Mouse (Mus musculus): ENCODE data around the gene Prkn. TPM values are rescaled to one million over a fixed set of nuclear protein-coding genes. Genes with fewer than 3 reads are reported as not detected.

Prkn gene
- polyA plus RNA-seq, 1 experiment from 2014 or later: 1.00 TPM

GRCm38 (mm10) chr17:11245040-11245439 is 404.9 kb downstream of the Prkn start:
- H3K36me3 ChIP-seq (replicated peaks; ENCODE audit: insufficient read depth, low read length): no peaks in the 10 kb centered on the region
- H3K4me1 ChIP-seq (ENCODE audit: insufficient read depth): no peaks in the 10 kb centered on the region
- H3K4me3 ChIP-seq (ENCODE audit: low read depth, low read length): no peak overlapping the region
- H3K9me3 ChIP-seq (ENCODE audit: low read length): no peaks in the 10 kb centered on the region
- WGBS (ENCODE audit: insufficient replicate concordance): 77% methylated on average over 9 of the region's 9 CpGs
- no peak overlapping the region for H3K9ac ChIP-seq (replicated peaks)
- no peak for ATAC-seq
- no peaks in the 10 kb centered on the region for H3K27me3 ChIP-seq (ENCODE audit: insufficient read depth, low read length)
- no peak for DNase-seq
- H3K27ac ChIP-seq (ENCODE audit: low read depth): no peak overlapping the region
- no peak overlapping the region for H3K4me2 ChIP-seq (ENCODE audit: low read depth, low read length)
- no peak for TF ChIP-seq EP300 (IDR thresholded peaks at IDR 0.05; ENCODE audit: low read depth)
- TF ChIP-seq CTCF (IDR thresholded peaks at IDR 0.05; ENCODE audit: low read depth): no peak

GRCm38 (mm10) chr17:11249216-11249615 is 409.0 kb downstream of the Prkn start:
- Histone ChIP-seq H3K9me3 (ENCODE audit: low read length) (no peaks in the 10 kb centered on the region), H3K4me1 (ENCODE audit: insufficient read depth) (no peaks in the 10 kb centered on the region), H3K4me2 (ENCODE audit: low read depth, low read length) (no peak overlapping the region), H3K36me3 (replicated peaks; ENCODE audit: insufficient read depth, low read length) (no peaks in the 10 kb centered on the region), H3K4me3 (ENCODE audit: low read depth, low read length) (no peak overlapping the region), H3K27me3 (ENCODE audit: insufficient read depth, low read length) (no peaks in the 10 kb centered on the region), H3K27ac (ENCODE audit: low read depth) (no peak overlapping the region), H3K9ac (replicated peaks) (no peak overlapping the region)
- no peak for DNase-seq
- WGBS (ENCODE audit: insufficient replicate concordance): 70% methylated on average over 6 of the region's 6 CpGs
- TF ChIP-seq CTCF (IDR thresholded peaks at IDR 0.05; ENCODE audit: low read depth): no peak
- no peak for TF ChIP-seq EP300 (IDR thresholded peaks at IDR 0.05; ENCODE audit: low read depth)
- no peak for ATAC-seq

- Histone ChIP-seq H3K36me3 (replicated peaks; ENCODE audit: insufficient read depth, low read length) (no peaks in the 10 kb centered on the region), H3K27ac (ENCODE audit: low read depth) (no peak overlapping the region), H3K4me3 (ENCODE audit: low read depth, low read length) (no peak overlapping the region), H3K9me3 (ENCODE audit: low read length) (no peaks in the 10 kb centered on the region), H3K4me2 (ENCODE audit: low read depth, low read length) (no peak overlapping the region), H3K27me3 (ENCODE audit: insufficient read depth, low read length) (no peaks in the 10 kb centered on the region), H3K9ac (replicated peaks) (no peak overlapping the region), H3K4me1 (ENCODE audit: insufficient read depth) (no peaks in the 10 kb centered on the region)
- no peak for TF ChIP-seq CTCF (IDR thresholded peaks at IDR 0.05; ENCODE audit: low read depth)
- TF ChIP-seq EP300 (IDR thresholded peaks at IDR 0.05; ENCODE audit: low read depth): no peak
- ATAC-seq (no peak), DNase-seq (no peak)
- 83% methylated on average over 8 of the region's 8 CpGs for WGBS (ENCODE audit: insufficient replicate concordance)
Observed at GRCm38 (mm10) chr17:11260663-11261062, 420.5 kb downstream of the Prkn start.

GRCm38 (mm10) chr17:11261679-11262078 is 421.5 kb downstream of the Prkn start:
- no peaks in the 10 kb centered on the region for H3K27me3 ChIP-seq (ENCODE audit: insufficient read depth, low read length)
- no peak for ATAC-seq

GRCm38 (mm10) chr17:11267951-11268350 is 427.8 kb downstream of the Prkn start:
- H3K27ac ChIP-seq (ENCODE audit: low read depth): no peak overlapping the region
- H3K9ac ChIP-seq (replicated peaks): no peak overlapping the region
- 75% methylated on average over 4 of the region's 4 CpGs for WGBS (ENCODE audit: insufficient replicate concordance)
- H3K36me3 ChIP-seq (replicated peaks; ENCODE audit: insufficient read depth, low read length): no peaks in the 10 kb centered on the region
- H3K4me2 ChIP-seq (ENCODE audit: low read depth, low read length): no peak overlapping the region
- no peaks in the 10 kb centered on the region for H3K4me1 ChIP-seq (ENCODE audit: insufficient read depth)
- no peak for ATAC-seq
- TF ChIP-seq CTCF (IDR thresholded peaks at IDR 0.05; ENCODE audit: low read depth) (no peak), EP300 (IDR thresholded peaks at IDR 0.05; ENCODE audit: low read depth) (no peak)
- H3K4me3 ChIP-seq (ENCODE audit: low read depth, low read length): no peak overlapping the region
- no peak for DNase-seq
- no peaks in the 10 kb centered on the region for H3K9me3 ChIP-seq (ENCODE audit: low read length)
- H3K27me3 ChIP-seq (ENCODE audit: insufficient read depth, low read length): no peaks in the 10 kb centered on the region

More at GRCm38 (mm10) chr17:11261679-11262078, 421.5 kb downstream of the Prkn start:
- no peak overlapping the region for H3K4me3 ChIP-seq (ENCODE audit: low read depth, low read length)
- 76% methylated on average over 5 of the region's 5 CpGs for WGBS (ENCODE audit: insufficient replicate concordance)
- H3K9me3 ChIP-seq (ENCODE audit: low read length): no peaks in the 10 kb centered on the region
- no peak overlapping the region for H3K4me2 ChIP-seq (ENCODE audit: low read depth, low read length)
- no peak overlapping the region for H3K9ac ChIP-seq (replicated peaks)
- no peak overlapping the region for H3K27ac ChIP-seq (ENCODE audit: low read depth)
- no peak for TF ChIP-seq EP300 (IDR thresholded peaks at IDR 0.05; ENCODE audit: low read depth)
- TF ChIP-seq CTCF (IDR thresholded peaks at IDR 0.05; ENCODE audit: low read depth): no peak
- DNase-seq: no peak
- H3K36me3 ChIP-seq (replicated peaks; ENCODE audit: insufficient read depth, low read length): no peaks in the 10 kb centered on the region
- no peaks in the 10 kb centered on the region for H3K4me1 ChIP-seq (ENCODE audit: insufficient read depth)

- no peak for ATAC-seq
- no peaks in the 10 kb centered on the region for H3K4me1 ChIP-seq (ENCODE audit: insufficient read depth)
Observed at GRCm38 (mm10) chr17:11270179-11270578, 430.0 kb downstream of the Prkn start.

GRCm38 (mm10) chr17:11271876-11272275 is 431.7 kb downstream of the Prkn start:
- H3K9ac ChIP-seq (replicated peaks): no peak overlapping the region
- DNase-seq: no peak
- TF ChIP-seq EP300 (IDR thresholded peaks at IDR 0.05; ENCODE audit: low read depth) (no peak), CTCF (IDR thresholded peaks at IDR 0.05; ENCODE audit: low read depth) (no peak)

More at GRCm38 (mm10) chr17:11270179-11270578, 430.0 kb downstream of the Prkn start:
- no peaks in the 10 kb centered on the region; the same call in 1 of the 2 replicates for H3K9me3 ChIP-seq (ENCODE audit: low read length)
- no peak overlapping the region for H3K4me2 ChIP-seq (ENCODE audit: low read depth, low read length)
- TF ChIP-seq EP300 (IDR thresholded peaks at IDR 0.05; ENCODE audit: low read depth) (no peak), CTCF (IDR thresholded peaks at IDR 0.05; ENCODE audit: low read depth) (no peak)
- H3K36me3 ChIP-seq (replicated peaks; ENCODE audit: insufficient read depth, low read length): no peaks in the 10 kb centered on the region
- 66% methylated on average over 4 of the region's 4 CpGs for WGBS (ENCODE audit: insufficient replicate concordance)
- no peak for DNase-seq
- no peak overlapping the region for H3K27ac ChIP-seq (ENCODE audit: low read depth)
- no peak overlapping the region for H3K4me3 ChIP-seq (ENCODE audit: low read depth, low read length)
- H3K9ac ChIP-seq (replicated peaks): no peak overlapping the region
- no peaks in the 10 kb centered on the region for H3K27me3 ChIP-seq (ENCODE audit: insufficient read depth, low read length)

More at GRCm38 (mm10) chr17:11271876-11272275, 431.7 kb downstream of the Prkn start:
- ATAC-seq: no peak
- Histone ChIP-seq H3K36me3 (replicated peaks; ENCODE audit: insufficient read depth, low read length) (no peaks in the 10 kb centered on the region), H3K4me3 (ENCODE audit: low read depth, low read length) (no peak overlapping the region), H3K27me3 (ENCODE audit: insufficient read depth, low read length) (no peaks in the 10 kb centered on the region), H3K4me2 (ENCODE audit: low read depth, low read length) (no peak overlapping the region), H3K4me1 (ENCODE audit: insufficient read depth) (no peaks in the 10 kb centered on the region), H3K27ac (ENCODE audit: low read depth) (no peak overlapping the region), H3K9me3 (ENCODE audit: low read length) (no peaks in the 10 kb centered on the region; the same call in 1 of the 2 replicates)
